Mouse (Mus musculus) retina, adult 2 months (tissue): ENCODE measurements around the gene Zrsr1.

ENCODE experiments used
- DNase-seq: peaks from one replicate; pipeline ENCODE4 v3.0.0-alpha.2; 2012; ENCODE audit warnings: low read depth, low spot score

Zrsr1 gene

GRCm38 (mm10) chr11:22972746-22973526 lies 1.1 kb downstream of the Zrsr1 start:
- DNase-seq: peak; percentile 60

GRCm38 (mm10) chr11:22973599-22973998 lies 1.8 kb downstream of the Zrsr1 start:
- no peak for DNase-seq

- no peak for DNase-seq
Measured at GRCm38 (mm10) chr11:22978215-22978614, 6.4 kb downstream of the Zrsr1 start.

- no peak for DNase-seq
Measured at GRCm38 (mm10) chr11:22978711-22979110, 6.9 kb downstream of the Zrsr1 start.

- DNase-seq: no peak
Measured at GRCm38 (mm10) chr11:22979221-22979620, 7.4 kb downstream of the Zrsr1 start.

- no peak for DNase-seq
Measured at GRCm38 (mm10) chr11:22981041-22981440, 9.2 kb downstream of the Zrsr1 start.

- no peak for DNase-seq
Measured at GRCm38 (mm10) chr11:22981543-22981950, 9.7 kb downstream of the Zrsr1 start.

GRCm38 (mm10) chr11:22981984-22982757 lies 10.4 kb downstream of the Zrsr1 start, which contains the start of the genes Gm28048 and Commd1:
Gene Gm28048 (minus strand): TSS chr11:22982090.
Gene Commd1 (minus strand): TSS chr11:22982382.
- DNase-seq: peak; percentile 90

GRCm38 (mm10) chr11:22982846-22983245 lies 11.0 kb downstream of the Zrsr1 start:
- DNase-seq: no peak

- DNase-seq: no peak
Measured at GRCm38 (mm10) chr11:22985510-22985909, 13.7 kb downstream of the Zrsr1 start.

- DNase-seq: no peak
Measured at GRCm38 (mm10) chr11:22987357-22987756, 15.6 kb downstream of the Zrsr1 start.

- peak; percentile 77 for DNase-seq
Measured at GRCm38 (mm10) chr11:22989786-22990185, 18.0 kb downstream of the Zrsr1 start.

GRCm38 (mm10) chr11:22990393-22991126 lies 18.8 kb downstream of the Zrsr1 start, which contains the start of gene Cct4:
Gene Cct4 (plus strand): TSS chr11:22990519.
- DNase-seq: peak; percentile 84

- no peak for DNase-seq
Measured at GRCm38 (mm10) chr11:22991218-22991835, 19.5 kb downstream of the Zrsr1 start.

GRCm38 (mm10) chr11:22994271-22994670 lies 22.5 kb downstream of the Zrsr1 start:
- DNase-seq: no peak

GRCm38 (mm10) chr11:22995461-22995860 lies 23.7 kb downstream of the Zrsr1 start:
- no peak for DNase-seq

- DNase-seq: no peak
Measured at GRCm38 (mm10) chr11:22998308-22998707, 26.5 kb downstream of the Zrsr1 start.

- no peak for DNase-seq
Measured at GRCm38 (mm10) chr11:23005276-23005675, 33.5 kb downstream of the Zrsr1 start.

- no peak for DNase-seq
Measured at GRCm38 (mm10) chr11:23007166-23007480, 35.3 kb downstream of the Zrsr1 start.

- DNase-seq: peak; percentile 93
Measured at GRCm38 (mm10) chr11:23007481-23008180, 35.8 kb downstream of the Zrsr1 start, which contains the start of gene Fam161a. Gene Fam161a (plus strand): TSS chr11:23007531.
